Mouse (Mus musculus) MEL-GATA-1-ER (cell line): ENCODE measurements around the gene Srm.
A peak's percentile ranks its signal among the peaks of the same experiment; 100 is the strongest.

Source experiments
- DNase-seq: peaks from one replicate; pipeline ENCODE4 v3.0.0-alpha.2; 2012; ENCODE audit warnings: low read depth; ENCODE audit errors: extremely low read depth

The Srm gene

DNA sequence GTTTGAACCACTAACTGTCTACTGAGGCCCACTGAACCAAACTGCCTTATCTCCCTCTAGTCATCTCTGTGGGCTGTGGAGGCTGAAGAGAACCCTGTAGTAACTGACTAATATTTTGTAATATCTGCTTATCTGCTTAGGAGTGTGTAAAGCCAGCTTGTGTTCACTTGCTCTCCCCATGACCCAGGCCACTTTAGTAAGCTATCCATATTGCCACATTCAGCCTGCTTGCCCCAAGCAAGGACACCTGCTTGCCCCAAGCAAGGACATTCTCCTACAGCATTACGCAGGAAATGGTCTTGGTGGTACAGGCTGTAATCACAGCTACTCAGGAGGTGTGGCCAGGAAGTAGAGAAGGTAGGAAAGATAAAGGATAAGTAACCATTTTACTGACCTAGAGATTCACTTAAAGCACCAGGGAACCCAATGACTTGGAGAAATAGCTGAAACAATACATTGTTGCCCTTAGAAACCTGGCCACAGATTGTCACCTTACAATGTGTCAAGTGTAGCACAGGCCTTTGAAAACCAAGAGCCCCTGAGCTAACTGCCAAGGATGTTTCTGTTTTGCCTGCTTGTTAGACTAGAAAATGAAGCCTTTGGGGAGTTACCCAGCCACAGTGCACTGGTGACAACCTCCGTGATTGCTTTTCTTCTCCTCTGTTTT lies 42.2 kb downstream of the Srm start:
- DNase-seq = no peak

GRCm38 (mm10) chr4:148635309-148635708 lies 44.0 kb downstream of the Srm start:
- DNase-seq = no peak

DNA sequence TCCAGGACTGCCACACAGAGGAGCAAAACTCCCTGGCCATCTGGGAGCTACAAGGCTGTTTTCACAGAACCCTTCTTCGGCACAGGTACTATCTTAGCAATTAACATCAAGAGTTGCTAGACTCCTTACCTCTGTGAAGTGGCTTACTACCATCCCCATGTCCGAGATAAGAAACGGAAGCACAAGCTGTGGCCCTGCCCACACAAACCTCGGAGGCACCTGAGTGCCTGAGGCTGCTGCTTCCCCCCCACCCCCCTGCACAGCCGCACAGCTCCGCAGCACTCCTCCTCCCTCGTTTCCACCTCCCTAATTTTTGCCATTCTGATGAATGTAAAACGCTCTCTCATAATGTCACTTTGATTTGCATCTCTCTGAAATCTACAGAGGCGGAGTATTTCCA lies 47.0 kb downstream of the Srm start:
- DNase-seq = no peak

- DNase-seq = no peak
Observed at GRCm38 (mm10) chr4:148639455-148639854, 48.2 kb downstream of the Srm start.

GRCm38 (mm10) chr4:148641121-148641520 lies 49.8 kb downstream of the Srm start:
- DNase-seq = no peak

DNA sequence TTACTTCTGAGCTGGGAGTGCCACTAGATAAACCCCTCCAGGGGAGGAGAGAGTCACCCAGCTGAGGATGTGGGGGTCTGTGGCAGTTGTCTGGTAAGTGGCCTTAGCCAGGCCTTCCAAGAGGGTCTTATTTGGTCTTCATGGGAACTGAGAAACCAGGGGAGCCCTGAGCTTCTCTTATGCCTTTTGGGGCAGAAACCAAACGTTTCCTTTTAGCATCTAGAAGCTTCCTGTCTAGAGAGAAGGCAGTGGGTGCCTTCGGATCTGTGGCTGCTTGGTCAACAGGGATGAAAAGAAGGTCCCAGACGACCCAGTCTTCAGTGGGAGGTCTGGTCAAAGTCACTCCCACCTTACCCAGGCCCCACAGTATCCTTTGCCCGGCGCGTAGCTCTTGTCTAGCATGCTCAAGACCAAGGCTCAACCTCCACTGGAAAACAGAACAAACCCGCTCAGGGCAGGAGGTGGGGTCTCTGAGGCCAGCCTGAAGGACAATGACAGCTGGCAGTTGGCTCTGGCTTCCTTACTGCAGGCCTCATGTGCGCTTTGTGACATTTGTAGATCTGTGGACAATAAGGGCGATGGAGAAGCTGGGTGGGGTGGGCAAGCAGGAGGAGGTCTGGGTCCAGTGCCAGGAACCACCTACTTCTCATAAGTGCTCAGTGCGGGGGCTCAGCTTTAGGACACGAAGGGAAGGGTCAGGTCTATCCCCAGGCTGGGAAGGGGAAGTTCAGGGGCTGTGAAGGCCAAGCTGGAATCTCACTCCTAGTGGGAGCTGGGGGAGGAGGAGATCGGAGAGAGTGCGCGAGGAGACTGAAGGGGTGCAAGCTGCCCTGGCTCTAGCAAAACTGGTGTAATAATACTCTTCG lies 52.2 kb downstream of the Srm start, which contains the start of gene Gm572:
Gm572 (plus strand) TSS at position 27 of the 866 bp plus-strand sequence.
- no peak for DNase-seq

- DNase-seq = peak; percentile 43
Observed at GRCm38 (mm10) chr4:148644157-148644511, 52.8 kb downstream of the Srm start.
